Mouse (Mus musculus): Measurements from ENCODE around the gene Herc6. TPM values are rescaled to one million over a fixed set of nuclear protein-coding genes. Genes with fewer than 3 reads are reported as not detected.

Herc6 gene
- polyA plus RNA-seq, 1 experiment from 2014 or later: 6.7 TPM

Other genes with a start within 250 kb of the Herc6 start
- gene Vmn1r17, start 217.3 kb upstream of the Herc6 start, polyA plus RNA-seq (2014; fragmentation: Nextera tagmentation; extraction: Ambion mirVana): not detected in 2 replicates
- not detected in 2 replicates for gene Vmn1r18, start 185.2 kb upstream of the Herc6 start, polyA plus RNA-seq (2014; fragmentation: Nextera tagmentation; extraction: Ambion mirVana)
- gene Vmn1r19, start 177.2 kb upstream of the Herc6 start, polyA plus RNA-seq (2014; fragmentation: Nextera tagmentation; extraction: Ambion mirVana): not detected in 2 replicates
- not detected in 2 replicates for gene Vmn1r20, start 152.1 kb upstream of the Herc6 start, polyA plus RNA-seq (2014; fragmentation: Nextera tagmentation; extraction: Ambion mirVana)
- gene Ppm1k, start 45.5 kb upstream of the Herc6 start, polyA plus RNA-seq (2014; fragmentation: Nextera tagmentation; extraction: Ambion mirVana): 14.8 and 15.2 TPM in 2 replicates
- gene Pyurf, start 111.1 kb downstream of the Herc6 start, polyA plus RNA-seq (2014; fragmentation: Nextera tagmentation; extraction: Ambion mirVana): 27.3 and 29.8 TPM in 2 replicates
- 21.2 TPM in 2 replicates for gene Lancl2, start 121.5 kb downstream of the Herc6 start, polyA plus RNA-seq (2014; fragmentation: Nextera tagmentation; extraction: Ambion mirVana)
- gene Vopp1, start 244.2 kb downstream of the Herc6 start, polyA plus RNA-seq (2014; fragmentation: Nextera tagmentation; extraction: Ambion mirVana): 18.5 and 34.8 TPM in 2 replicates